Mouse (Mus musculus) neural tube, embryonic 11.5 days (tissue): ENCODE measurements around the gene Cars2. TPM values are rescaled to one million over a fixed set of nuclear protein-coding genes. Genes with fewer than 3 reads are reported as not detected.
"Not testable (repeated sequence)": the region's sequence is repeated elsewhere in the genome, so short reads cannot be mapped to it uniquely, and the experiment has no call there.

Experiments
- ATAC-seq: fragments of 200-750 bp; cut with Nextera tagmentation; 2 replicates; pipeline ENCODE4 v1.8.0; 2017; ENCODE audit warnings: moderate number of reproducible peaks, mild to moderate bottlenecking, moderate TSS enrichment, moderate library complexity; ENCODE audit not compliant: insufficient read depth, low FRiP score, low TSS enrichment
- DNase-seq: peaks from one replicate; pipeline ENCODE4 v3.0.0-alpha.2; 2015; ENCODE audit warnings: low spot score
- H3K27ac ChIP-seq: fragments of 300-500 bp; sonication (generic); 2 replicates; pipeline ENCODE4 v1.5.1; 2014; ENCODE audit warnings: low read depth, mild to moderate bottlenecking, low read length
- H3K27me3 ChIP-seq: fragments of 300-500 bp; sonication (generic); 2 replicates; pipeline ENCODE4 v1.6.1; 2014; ENCODE audit warnings: mild to moderate bottlenecking, low read length, mixed read lengths; ENCODE audit not compliant: control insufficient read depth, insufficient read depth
- H3K36me3 ChIP-seq: fragments of 300-500 bp; sonication (generic); 2 replicates; pipeline ENCODE4 v1.6.1; 2014; ENCODE audit warnings: mild to moderate bottlenecking, low read length, moderate library complexity, mixed read lengths; ENCODE audit not compliant: control insufficient read depth, insufficient read depth
- H3K4me1 ChIP-seq: fragments of 300-500 bp; sonication (generic); 2 replicates; pipeline ENCODE4 v1.6.1; 2014; ENCODE audit warnings: low read length, mixed read lengths; ENCODE audit not compliant: control insufficient read depth, insufficient read depth
- H3K4me2 ChIP-seq: fragments of 300-500 bp; sonication (generic); 2 replicates; pipeline ENCODE4 v1.6.1; 2014; ENCODE audit warnings: low read depth, mild to moderate bottlenecking, moderate library complexity
- H3K4me3 ChIP-seq: fragments of 300-500 bp; sonication (generic); 2 replicates; pipeline ENCODE4 v1.5.1; 2014; ENCODE audit warnings: low read depth, low read length
- H3K9ac ChIP-seq: fragments of 300-500 bp; sonication (generic); 2 replicates; pipeline ENCODE4 v1.6.1; 2014; ENCODE audit warnings: mild to moderate bottlenecking, low read length
- H3K9me3 ChIP-seq: fragments of 300-500 bp; sonication (generic); 2 replicates; pipeline ENCODE4 v1.6.1; 2016; ENCODE audit warnings: low read length; ENCODE audit not compliant: control insufficient read depth
- WGBS: fragments of 180-500 bp; shearing (Covaris S2); extraction: QIAGEN DNeasy Blood & Tissue Kit; methylation state at CpG from one replicate; pipeline ENCODE4 v1.1.7; 2014; 5-methylcytosine and 5-hydroxymethylcytosine counted together
- polyA plus RNA-seq: library from polyadenylated mRNA; unstranded; fragments of >200 nt; fragmentation: Nextera tagmentation; extraction: Ambion mirVana; gene quantifications from 2 replicates; pipeline ENCODE4 v1.2.1, GENCODE M21; 2014

Gene Cars2
- polyA plus RNA-seq, 1 experiment from 2014 or later = 19.1 TPM

GRCm38 (mm10) chr8:11572428-11572827 is 21.8 kb upstream of the Cars2 start:
- Histone ChIP-seq H3K9me3 (no peaks in the 10 kb centered on the region), H3K27ac (no peak overlapping the region), H3K4me1 (no peaks in the 10 kb centered on the region), H3K4me2 (no peak overlapping the region), H3K4me3 (no peak overlapping the region), H3K36me3 (0 out of 2 replicates have a peak, but pooled peaks cover 2% of the 10 kb centered on the region), H3K27me3 (no peaks in the 10 kb centered on the region), H3K9ac (no peak overlapping the region)
- WGBS = 74% methylated on average over 6 of the region's 6 CpGs
- no peak for ATAC-seq
- no peak for DNase-seq

DNA sequence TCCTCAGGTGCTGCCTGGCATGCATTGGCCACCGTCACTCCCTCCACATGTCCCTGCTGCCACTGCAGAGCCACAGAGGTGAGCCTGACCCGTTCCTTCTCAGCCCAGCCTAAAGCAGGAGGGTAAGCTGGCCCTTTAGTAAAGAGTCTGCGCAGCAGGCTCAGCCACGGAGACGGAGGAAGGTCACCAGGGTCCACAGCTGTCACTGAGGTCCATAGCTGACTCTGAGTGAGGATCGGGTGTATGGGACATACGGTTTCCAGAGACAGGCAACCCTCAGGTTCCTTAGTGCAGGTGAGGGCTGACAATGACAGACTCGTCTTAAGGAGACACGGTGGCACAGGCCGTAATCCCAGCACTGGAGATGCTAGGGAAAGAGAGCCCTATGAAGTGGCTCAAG is 21.4 kb upstream of the Cars2 start:
- Histone ChIP-seq H3K9me3 (no peaks in the 10 kb centered on the region), H3K9ac (no peak overlapping the region), H3K4me2 (no peak overlapping the region), H3K27me3 (no peaks in the 10 kb centered on the region), H3K4me3 (no peak overlapping the region), H3K4me1 (no peaks in the 10 kb centered on the region), H3K36me3 (peaks cover 3% of the 10 kb centered on the region; the same call in 1 of the 2 replicates), H3K27ac (no peak overlapping the region)
- ATAC-seq = no peak
- 89% methylated on average over 10 of the region's 10 CpGs for WGBS
- no peak for DNase-seq

GRCm38 (mm10) chr8:11570742-11571141 is 20.2 kb upstream of the Cars2 start:
- 92% methylated on average over 4 of the region's 4 CpGs for WGBS
- H3K36me3 ChIP-seq = peaks cover 7% of the 10 kb centered on the region; the same call in 1 of the 2 replicates
- no peak for DNase-seq
- no peak overlapping the region for H3K4me3 ChIP-seq
- no peaks in the 10 kb centered on the region for H3K4me1 ChIP-seq
- H3K27me3 ChIP-seq = no peaks in the 10 kb centered on the region
- H3K4me2 ChIP-seq = no peak overlapping the region
- no peak for ATAC-seq
- H3K27ac ChIP-seq = no peak overlapping the region
- H3K9ac ChIP-seq = no peak overlapping the region
- H3K9me3 ChIP-seq = no peaks in the 10 kb centered on the region

DNA sequence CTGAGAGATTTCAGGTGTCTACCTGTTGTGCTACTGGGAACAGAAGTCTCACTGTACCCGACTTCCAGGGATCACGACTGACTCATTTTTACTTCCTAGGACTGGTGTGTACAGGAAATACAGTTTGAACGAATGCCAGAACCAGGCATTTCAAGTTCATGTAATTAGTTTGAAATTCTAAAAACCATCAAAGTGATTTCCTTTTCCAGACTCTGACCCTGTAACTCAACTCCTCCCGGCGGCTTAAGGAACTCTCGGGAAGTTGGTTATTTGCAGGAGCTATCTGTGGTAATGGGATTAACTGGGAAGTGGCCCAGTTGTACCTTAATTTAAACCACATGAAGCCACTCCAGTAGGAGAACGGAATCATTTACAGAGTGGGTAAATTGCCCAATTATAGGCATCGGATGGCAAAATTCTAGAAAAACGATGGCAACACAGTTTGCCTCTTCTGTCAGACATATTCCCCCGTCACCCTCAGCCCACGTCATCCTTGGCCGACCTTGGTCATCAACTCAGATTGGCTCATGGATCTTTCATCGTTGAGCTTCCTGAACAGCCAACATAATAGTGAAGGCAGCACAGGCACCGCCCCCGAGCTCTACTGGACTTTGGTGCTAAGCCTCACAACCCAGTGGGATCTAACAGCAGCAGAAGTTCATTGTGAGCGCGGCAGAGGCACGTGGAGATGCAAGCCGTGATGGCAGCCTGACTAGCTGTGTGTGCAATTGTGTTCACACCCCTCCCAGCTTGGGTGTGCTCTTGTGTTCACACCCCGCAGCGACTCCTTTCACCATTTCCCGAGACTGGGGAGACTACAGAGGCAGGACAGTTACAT is 18.9 kb upstream of the Cars2 start:
- no peak for DNase-seq
- no peak overlapping the region for H3K4me2 ChIP-seq
- no peak overlapping the region for H3K9ac ChIP-seq
- H3K4me3 ChIP-seq = no peak overlapping the region
- no peak overlapping the region for H3K27ac ChIP-seq
- 93% methylated on average over 22 of the region's 22 CpGs for WGBS
- ATAC-seq = no peak
- no peaks in the 10 kb centered on the region for H3K4me1 ChIP-seq
- H3K9me3 ChIP-seq = no peaks in the 10 kb centered on the region
- H3K27me3 ChIP-seq = no peaks in the 10 kb centered on the region
- peaks cover 12% of the 10 kb centered on the region; the same call in 1 of the 2 replicates for H3K36me3 ChIP-seq

GRCm38 (mm10) chr8:11568193-11568592 is 17.6 kb upstream of the Cars2 start:
- H3K9me3 ChIP-seq, H3K27ac ChIP-seq, H3K4me3 ChIP-seq, DNase-seq, H3K9ac ChIP-seq, H3K4me1 ChIP-seq, H3K27me3 ChIP-seq, H3K4me2 ChIP-seq, ATAC-seq: not testable (repeated sequence)
- 100% methylated on average over 2 of the region's 2 CpGs for WGBS
- H3K36me3 ChIP-seq = peaks cover 18% of the 10 kb centered on the region

DNA sequence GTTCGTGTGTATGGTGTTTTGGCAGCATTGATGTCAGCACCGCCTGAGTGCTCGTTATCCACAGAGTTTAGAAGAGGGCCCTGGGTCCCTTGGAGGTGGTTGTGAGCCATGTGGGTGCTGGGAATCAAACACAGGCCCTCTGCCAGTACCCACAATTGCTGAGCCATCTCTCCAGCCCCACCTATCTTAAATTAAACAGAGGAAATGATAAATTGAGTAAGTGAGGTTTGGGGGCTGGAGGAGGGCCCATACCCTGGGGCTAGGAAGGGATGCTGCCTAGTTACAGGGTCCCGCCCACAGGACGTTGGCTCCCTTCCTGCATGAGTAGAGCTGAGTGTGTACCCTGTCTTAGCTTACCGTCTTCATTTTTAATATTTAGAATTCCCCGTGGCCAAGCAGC is 14.1 kb upstream of the Cars2 start:
- Histone ChIP-seq H3K27ac (no peak overlapping the region), H3K36me3 (peaks cover 29% of the 10 kb centered on the region), H3K9me3 (no peaks in the 10 kb centered on the region), H3K9ac (no peak overlapping the region), H3K4me2 (no peak overlapping the region), H3K4me1 (no peaks in the 10 kb centered on the region), H3K4me3 (no peak overlapping the region), H3K27me3 (no peaks in the 10 kb centered on the region)
- ATAC-seq = no peak
- WGBS = 95% methylated on average over 7 of the region's 7 CpGs
- no peak for DNase-seq

DNA sequence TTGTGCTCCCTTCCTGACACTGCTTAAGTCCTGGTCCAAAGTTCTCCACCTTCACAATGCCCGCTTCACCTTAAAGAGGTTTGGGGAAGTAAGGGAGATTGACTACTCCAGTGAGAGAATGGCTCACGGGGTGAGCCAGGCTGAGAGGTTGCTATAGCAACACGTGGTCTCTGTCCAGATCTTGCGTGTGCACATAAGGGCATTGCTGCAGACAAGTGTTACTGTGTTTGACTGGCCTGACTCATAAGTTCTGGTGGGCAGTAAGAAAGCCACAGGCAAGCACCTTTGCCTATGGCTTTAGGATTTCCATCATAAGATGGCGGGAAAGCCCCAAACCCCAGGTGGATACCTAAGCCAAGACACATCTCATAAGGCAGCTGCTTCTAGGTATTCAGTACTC is 13.7 kb upstream of the Cars2 start:
- Histone ChIP-seq H3K4me2 (no peak overlapping the region), H3K4me3 (no peak overlapping the region), H3K27me3 (no peaks in the 10 kb centered on the region), H3K9me3 (no peaks in the 10 kb centered on the region), H3K27ac (no peak overlapping the region), H3K4me1 (no peaks in the 10 kb centered on the region), H3K9ac (no peak overlapping the region), H3K36me3 (peaks cover 29% of the 10 kb centered on the region)
- no peak for DNase-seq
- no peak for ATAC-seq
- 90% methylated on average over 5 of the region's 5 CpGs for WGBS

DNA sequence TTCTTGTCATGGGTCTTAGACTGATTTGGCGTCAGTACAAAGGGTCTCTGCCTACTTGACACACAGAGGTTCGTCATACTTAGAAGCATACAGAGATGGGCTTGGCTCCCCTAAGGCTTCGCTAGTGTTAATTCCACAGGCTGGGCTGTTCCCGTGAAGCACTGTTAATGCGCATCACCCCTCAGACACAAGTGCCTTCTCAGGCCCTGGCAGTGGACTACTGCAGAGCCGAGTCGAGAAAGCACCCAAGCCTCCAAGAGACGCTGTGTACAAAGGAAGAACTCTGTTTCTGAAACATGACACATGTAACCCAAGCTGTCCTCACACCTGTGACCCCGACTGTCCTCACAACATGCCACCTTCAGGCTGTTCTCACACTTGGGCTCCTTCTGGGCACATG is 9.6 kb upstream of the Cars2 start:
- Histone ChIP-seq H3K9ac (no peak overlapping the region), H3K27me3 (no peaks in the 10 kb centered on the region), H3K36me3 (peaks cover 21% of the 10 kb centered on the region), H3K9me3 (no peaks in the 10 kb centered on the region), H3K4me2 (no peak overlapping the region), H3K4me1 (peaks cover 4% of the 10 kb centered on the region; the same call in 1 of the 2 replicates), H3K27ac (no peak overlapping the region), H3K4me3 (no peak overlapping the region)
- WGBS = 85% methylated on average over 9 of the region's 9 CpGs
- DNase-seq = no peak
- no peak for ATAC-seq

- no peaks in the 10 kb centered on the region for H3K27me3 ChIP-seq
Measured at GRCm38 (mm10) chr8:11559511-11559910, 8.9 kb upstream of the Cars2 start.

More at GRCm38 (mm10) chr8:11559511-11559910, 8.9 kb upstream of the Cars2 start:
- Histone ChIP-seq H3K9me3 (no peaks in the 10 kb centered on the region), H3K9ac (no peak overlapping the region), H3K27ac (no peak overlapping the region), H3K4me1 (peaks cover 4% of the 10 kb centered on the region), H3K4me2 (no peak overlapping the region), H3K36me3 (peaks cover 17% of the 10 kb centered on the region), H3K4me3 (no peak overlapping the region)
- 87% methylated on average over 3 of the region's 3 CpGs for WGBS
- DNase-seq = no peak
- no peak for ATAC-seq
